In the genomic region with DNA sequence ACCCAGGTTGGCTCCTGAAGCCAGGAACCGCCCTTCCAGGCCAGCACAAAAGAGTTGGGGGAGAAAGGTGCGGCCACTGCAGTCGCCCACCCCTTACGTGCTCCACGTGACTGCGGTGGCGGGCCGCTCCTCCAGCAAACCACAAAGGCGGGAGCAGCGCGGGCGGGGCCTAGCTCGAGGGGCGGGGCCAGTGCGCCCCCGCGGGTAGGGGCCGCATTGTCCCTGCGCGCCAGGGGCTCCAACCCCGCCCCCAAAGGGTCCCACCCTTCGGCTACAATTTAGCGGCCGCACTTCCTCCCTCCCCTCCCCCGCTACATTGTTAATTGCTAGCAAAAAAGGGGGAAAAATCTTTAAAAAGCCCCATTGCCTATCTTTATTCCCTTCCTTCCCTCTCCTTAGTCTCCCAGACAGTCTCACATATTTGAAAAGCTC, we compare ENCODE assay signal across 8 mouse cellular contexts. TPM values are rescaled to one million over a fixed set of nuclear protein-coding genes. Genes with fewer than 3 reads are reported as not detected.
A peak's percentile ranks its signal among the peaks of the same experiment; 100 is the strongest.
DNase-seq lines count a peak whose midpoint lies in the region; ATAC-seq and TF ChIP-seq lines count a peak whose summit lies in the region.

No protein-coding gene starts in this region.

- peaks cover 41% of the 10 kb centered on the region for H3K36me3 ChIP-seq in heart, embryonic 15.5 days
- peaks cover 44% of the 10 kb centered on the region for H3K36me3 ChIP-seq in neural tube, embryonic 15.5 days

- peak; percentile 47 to 63 for DNase-seq in CD8-positive naive resting alpha-beta T cell, adult 2 months (ENCODE audit: low read depth in 2 of 2, low spot score in 2 of 2)
- peak; percentile 96 for DNase-seq in brain, embryonic 14.5 days (ENCODE audit: low read depth)
- peak; percentile 84 to 90 for DNase-seq in kidney, postnatal 36 days
- DNase-seq in lung, adult 18-20 months, result peak; percentile 87 to 90
- DNase-seq in thymus, postnatal 0 days (ENCODE audit: low spot score), result peak; percentile 93

- H3K27me3 ChIP-seq in heart, embryonic 15.5 days, result no peaks in the 10 kb centered on the region
- no peaks in the 10 kb centered on the region for H3K27me3 ChIP-seq in neural tube, embryonic 15.5 days (replicated peaks)

- ATAC-seq in erythroid progenitor cell, adult 5-6 weeks (replicated peaks; ENCODE audit: low FRiP score, poor library complexity, severe bottlenecking), result 0 out of 2 replicates have a peak, but pooled peaks have one; percentile 26
- peak; percentile 48 for ATAC-seq in heart, embryonic 15.5 days (replicated peaks; ENCODE audit: insufficient number of reproducible peaks, insufficient read depth, low FRiP score, low read depth)
- ATAC-seq in neural tube, embryonic 15.5 days (ENCODE audit: low FRiP score), result peak; percentile 51

- H3K9ac ChIP-seq in heart, embryonic 15.5 days, result peak overlapping the region; percentile 85
- H3K9ac ChIP-seq in neural tube, embryonic 15.5 days (replicated peaks), result peak overlapping the region; percentile 96

- TF ChIP-seq POLR2A in brain, embryonic 14.5 days (IDR thresholded peaks at IDR 0.05; ENCODE audit: borderline replicate concordance, extremely low read depth, insufficient read depth, insufficient read length, poor library complexity, severe bottlenecking), result 0 out of 2 replicates have a peak, but pooled peaks have one; percentile 24

- under 1% methylated on average over 25 of the region's 25 CpGs for WGBS in heart, embryonic 15.5 days
- WGBS in neural tube, embryonic 15.5 days, result 1% methylated on average over 25 of the region's 25 CpGs

- peak overlapping the region; percentile 96 for H3K27ac ChIP-seq in heart, embryonic 15.5 days
- H3K27ac ChIP-seq in neural tube, embryonic 15.5 days (replicated peaks), result peak overlapping the region; percentile 96

- no peaks in the 10 kb centered on the region for H3K9me3 ChIP-seq in heart, embryonic 15.5 days (replicated peaks)
- no peaks in the 10 kb centered on the region for H3K9me3 ChIP-seq in neural tube, embryonic 15.5 days (replicated peaks)

- H3K4me2 ChIP-seq in heart, embryonic 15.5 days, result peak overlapping the region; percentile 77
- peak overlapping the region; percentile 71 for H3K4me2 ChIP-seq in neural tube, embryonic 15.5 days

- peaks cover 42% of the 10 kb centered on the region for H3K4me1 ChIP-seq in heart, embryonic 15.5 days (replicated peaks)
- peaks cover 47% of the 10 kb centered on the region for H3K4me1 ChIP-seq in neural tube, embryonic 15.5 days

- peak overlapping the region; percentile 68 for H3K4me3 ChIP-seq in heart, embryonic 15.5 days
- H3K4me3 ChIP-seq in neural tube, embryonic 15.5 days (replicated peaks), result peak overlapping the region; percentile 70

- TF ChIP-seq CTCF in brain, embryonic 14.5 days (IDR thresholded peaks at IDR 0.05; ENCODE audit: borderline replicate concordance, extremely low read depth, insufficient read depth, insufficient read length), result no peak

RNA-seq across cellular contexts. Expression of gene Tubb5, which starts 1.1 kb away (rescaled TPM):
- polyA plus RNA-seq in brain, embryonic 14.5 days (2012; rRNA removed), result 3,347 and 3,555 TPM in 2 replicates
- total RNA-seq in erythroid progenitor cell, adult 5-6 weeks (2015; ENCODE audit: low replicate concordance), result 663 and 669 TPM in 2 replicates
- total RNA-seq in erythroid progenitor cell, adult 5-6 weeks (2017; ENCODE audit: low replicate concordance), result 760 and 914 TPM in 2 replicates
- polyA plus RNA-seq in heart, embryonic 15.5 days (2015; fragmentation: Nextera tagmentation; extraction: Ambion mirVana), result 567 and 662 TPM in 2 replicates
- polyA plus RNA-seq in neural tube, embryonic 15.5 days (2015; fragmentation: Nextera tagmentation; extraction: Ambion mirVana), result 1,339 and 1,471 TPM in 2 replicates
- polyA plus RNA-seq in thymus, postnatal 0 days (2015; fragmentation: Nextera tagmentation; extraction: Ambion mirVana), result 942 and 997 TPM in 2 replicates

RNA-seq across cellular contexts. Expression of gene Mdc1, which starts 4.3 kb away (rescaled TPM):
- polyA plus RNA-seq in brain, embryonic 14.5 days (2012; rRNA removed), result 18.8 and 23.7 TPM in 2 replicates
- total RNA-seq in erythroid progenitor cell, adult 5-6 weeks (2015; ENCODE audit: low replicate concordance), result 117 and 147 TPM in 2 replicates
- total RNA-seq in erythroid progenitor cell, adult 5-6 weeks (2017; ENCODE audit: low replicate concordance), result 31.0 and 57.1 TPM in 2 replicates
- 12.6 and 17.0 TPM in 2 replicates for polyA plus RNA-seq in heart, embryonic 15.5 days (2015; fragmentation: Nextera tagmentation; extraction: Ambion mirVana)
- polyA plus RNA-seq in neural tube, embryonic 15.5 days (2015; fragmentation: Nextera tagmentation; extraction: Ambion mirVana), result 7.9 and 9.7 TPM in 2 replicates
- polyA plus RNA-seq in thymus, postnatal 0 days (2015; fragmentation: Nextera tagmentation; extraction: Ambion mirVana), result 6.7 TPM in 2 replicates

RNA-seq across cellular contexts. Expression of gene Flot1, which starts 14.0 kb away (rescaled TPM):
- 87.1 and 101 TPM in 2 replicates for polyA plus RNA-seq in brain, embryonic 14.5 days (2012; rRNA removed)
- 19.3 and 32.8 TPM in 2 replicates for total RNA-seq in erythroid progenitor cell, adult 5-6 weeks (2015; ENCODE audit: low replicate concordance)
- total RNA-seq in erythroid progenitor cell, adult 5-6 weeks (2017; ENCODE audit: low replicate concordance), result 14.6 and 29.1 TPM in 2 replicates
- polyA plus RNA-seq in heart, embryonic 15.5 days (2015; fragmentation: Nextera tagmentation; extraction: Ambion mirVana), result 103 and 109 TPM in 2 replicates
- polyA plus RNA-seq in neural tube, embryonic 15.5 days (2015; fragmentation: Nextera tagmentation; extraction: Ambion mirVana), result 131 and 141 TPM in 2 replicates
- polyA plus RNA-seq in thymus, postnatal 0 days (2015; fragmentation: Nextera tagmentation; extraction: Ambion mirVana), result 88.3 and 93.1 TPM in 2 replicates

RNA-seq across cellular contexts. Expression of gene Ier3, which starts 15.5 kb away (rescaled TPM):
- polyA plus RNA-seq in brain, embryonic 14.5 days (2012; rRNA removed), result 4.8 and 5.1 TPM in 2 replicates
- 3.8 and 10.5 TPM in 2 replicates for total RNA-seq in erythroid progenitor cell, adult 5-6 weeks (2015; ENCODE audit: low replicate concordance)
- 0.51 and 4.0 TPM in 2 replicates for total RNA-seq in erythroid progenitor cell, adult 5-6 weeks (2017; ENCODE audit: low replicate concordance)
- 49.7 and 56.5 TPM in 2 replicates for polyA plus RNA-seq in heart, embryonic 15.5 days (2015; fragmentation: Nextera tagmentation; extraction: Ambion mirVana)
- polyA plus RNA-seq in neural tube, embryonic 15.5 days (2015; fragmentation: Nextera tagmentation; extraction: Ambion mirVana), result 14.9 and 15.5 TPM in 2 replicates
- polyA plus RNA-seq in thymus, postnatal 0 days (2015; fragmentation: Nextera tagmentation; extraction: Ambion mirVana), result 18.1 and 19.0 TPM in 2 replicates

RNA-seq across cellular contexts. Expression of gene Nrm, which starts 24.1 kb away (rescaled TPM):
- polyA plus RNA-seq in brain, embryonic 14.5 days (2012; rRNA removed), result 26.9 and 38.3 TPM in 2 replicates
- total RNA-seq in erythroid progenitor cell, adult 5-6 weeks (2015; ENCODE audit: low replicate concordance), result 32.8 and 36.0 TPM in 2 replicates
- 19.1 and 35.8 TPM in 2 replicates for total RNA-seq in erythroid progenitor cell, adult 5-6 weeks (2017; ENCODE audit: low replicate concordance)
- polyA plus RNA-seq in heart, embryonic 15.5 days (2015; fragmentation: Nextera tagmentation; extraction: Ambion mirVana), result 38.7 and 46.2 TPM in 2 replicates
- polyA plus RNA-seq in neural tube, embryonic 15.5 days (2015; fragmentation: Nextera tagmentation; extraction: Ambion mirVana), result 17.6 and 26.7 TPM in 2 replicates
- 53.7 and 59.1 TPM in 2 replicates for polyA plus RNA-seq in thymus, postnatal 0 days (2015; fragmentation: Nextera tagmentation; extraction: Ambion mirVana)

Comparison
In these comparisons a context has a peak if more than half of its experiments do, and no peak if none do; other contexts are left out.
1. Peak in every context shown above with its lines: DNase-seq, ATAC-seq, H3K4me3 ChIP-seq and H3K27ac ChIP-seq.